Mouse (Mus musculus): Measurements from ENCODE around the gene Serpinb9b. TPM values are rescaled to one million over a fixed set of nuclear protein-coding genes. Genes with fewer than 3 reads are reported as not detected.

Serpinb9b gene
- 0.01 and 0.03 TPM in 2 replicates for polyA plus RNA-seq (2012; rRNA removed)

GRCm38 (mm10) chr13:33027244-33027643, at the start of gene Serpinb9b:
Gene Serpinb9b, plus strand, starts transcription at chr13:33027416.

GRCm38 (mm10) chr13:33002950-33003349, 24.3 kb upstream of the Serpinb9b start, which contains the start of gene Serpinb9:
Gene Serpinb9, plus strand, starts transcription at chr13:33003250.

GRCm38 (mm10) chr13:33078056-33078705, 51.0 kb downstream of the Serpinb9b start, which contains the start of gene Serpinb1b:
Gene Serpinb1b, plus strand, starts transcription at chr13:33078575.

Other genes starting within 250 kb of the Serpinb9b start
- 0.01 and 0.36 TPM in 2 replicates for gene Mylk4, start 243.5 kb upstream of the Serpinb9b start, polyA plus RNA-seq (2012; rRNA removed)
- gene Wrnip1, start 225.4 kb upstream of the Serpinb9b start, polyA plus RNA-seq (2012; rRNA removed): 16.0 and 18.3 TPM in 2 replicates
- not detected in 2 replicates for gene D930007J09Rik, start 224.6 kb upstream of the Serpinb9b start, polyA plus RNA-seq (2012; rRNA removed)
- 7.5 and 11.4 TPM in 2 replicates for gene Serpinb1a, start 176.2 kb upstream of the Serpinb9b start, polyA plus RNA-seq (2012; rRNA removed)
- not detected in 2 replicates for gene Serpinb1c, start 129.2 kb upstream of the Serpinb9b start, polyA plus RNA-seq (2012; rRNA removed)
- gene Serpinb6b, start 62.2 kb upstream of the Serpinb9b start, polyA plus RNA-seq (2012; rRNA removed): 4.6 and 5.2 TPM in 2 replicates
- 1.1 and 1.2 TPM in 2 replicates for gene Serpinb9, start 24.2 kb upstream of the Serpinb9b start, polyA plus RNA-seq (2012; rRNA removed)
- gene Serpinb1b, start 51.2 kb downstream of the Serpinb9b start, polyA plus RNA-seq (2012; rRNA removed): 0.02 TPM in 1 of 2 replicates, not detected in the other
- gene Serpinb9c, start 132.3 kb downstream of the Serpinb9b start, polyA plus RNA-seq (2012; rRNA removed): 0.01 TPM in 1 of 2 replicates, not detected in the other
- gene Serpinb9d, start 165.5 kb downstream of the Serpinb9b start, polyA plus RNA-seq (2012; rRNA removed): not detected in 2 replicates
- 0.01 and 0.03 TPM in 2 replicates for gene Serpinb9e, start 222.2 kb downstream of the Serpinb9b start, polyA plus RNA-seq (2012; rRNA removed)